Mouse (Mus musculus): ENCODE data around the gene Ell2.

Ell2 gene

DNA sequence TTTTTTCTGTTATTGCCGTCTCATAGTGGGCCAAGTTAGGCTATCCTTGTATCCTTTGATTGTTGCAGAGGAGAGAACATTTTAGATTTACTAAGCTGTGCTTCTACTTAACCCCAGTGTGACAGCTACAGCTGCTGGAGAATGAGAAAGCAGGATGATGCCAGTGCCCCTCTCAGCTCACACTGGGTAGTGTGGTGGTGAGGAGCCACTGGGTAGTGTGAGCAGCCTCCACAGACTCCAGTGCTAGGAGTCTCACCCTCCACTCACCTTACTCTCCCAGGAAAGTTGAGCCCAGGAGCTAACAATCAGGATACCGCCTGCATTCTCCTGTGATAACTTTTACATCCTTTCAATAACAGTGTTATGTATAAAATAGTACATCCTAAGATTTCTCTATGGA, 60.4 kb downstream of the Ell2 start:
- DNase-seq (ENCODE audit: low read depth, low spot score), result no peak

DNA sequence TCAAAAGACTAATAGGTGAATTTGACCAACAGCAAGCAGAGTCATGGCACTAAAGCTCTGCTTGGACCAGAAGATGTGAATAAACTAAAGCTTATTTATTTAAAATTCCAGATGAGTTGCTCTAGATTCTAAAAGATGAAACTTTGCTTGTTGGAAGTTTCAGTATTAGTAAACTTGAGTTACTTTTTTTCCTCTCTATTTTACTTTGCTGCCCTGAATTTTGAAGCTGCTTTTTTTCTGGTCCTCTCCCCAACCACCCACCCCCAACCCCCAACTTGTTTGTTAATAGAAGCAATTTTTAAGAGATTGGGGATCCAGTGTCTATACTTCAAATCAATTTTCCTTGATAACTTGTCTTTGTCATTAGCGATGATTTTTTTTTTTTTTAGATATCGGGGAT, 64.2 kb downstream of the Ell2 start:
- DNase-seq (ENCODE audit: low read depth, low spot score), result no peak

DNA sequence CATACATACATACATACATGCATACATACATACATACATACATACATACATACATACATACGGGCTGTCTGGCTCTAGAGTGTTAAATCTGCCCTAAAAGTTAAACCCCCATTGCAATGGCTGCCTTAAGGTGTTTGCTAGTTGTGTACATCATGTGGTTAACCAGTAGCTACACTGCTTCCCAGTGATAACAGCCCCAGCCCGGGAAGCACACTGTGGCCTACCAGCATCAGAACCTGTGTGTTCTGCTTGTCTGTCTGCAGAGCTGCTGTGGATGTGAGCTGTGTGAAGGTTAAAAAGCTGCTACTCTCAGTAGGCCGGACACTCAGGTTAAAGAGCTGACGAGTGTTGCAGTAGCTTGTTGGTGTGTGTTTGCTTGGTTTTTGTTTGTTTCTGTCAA, 64.8 kb downstream of the Ell2 start:
- DNase-seq (ENCODE audit: low read depth, low spot score), result no peak

DNA sequence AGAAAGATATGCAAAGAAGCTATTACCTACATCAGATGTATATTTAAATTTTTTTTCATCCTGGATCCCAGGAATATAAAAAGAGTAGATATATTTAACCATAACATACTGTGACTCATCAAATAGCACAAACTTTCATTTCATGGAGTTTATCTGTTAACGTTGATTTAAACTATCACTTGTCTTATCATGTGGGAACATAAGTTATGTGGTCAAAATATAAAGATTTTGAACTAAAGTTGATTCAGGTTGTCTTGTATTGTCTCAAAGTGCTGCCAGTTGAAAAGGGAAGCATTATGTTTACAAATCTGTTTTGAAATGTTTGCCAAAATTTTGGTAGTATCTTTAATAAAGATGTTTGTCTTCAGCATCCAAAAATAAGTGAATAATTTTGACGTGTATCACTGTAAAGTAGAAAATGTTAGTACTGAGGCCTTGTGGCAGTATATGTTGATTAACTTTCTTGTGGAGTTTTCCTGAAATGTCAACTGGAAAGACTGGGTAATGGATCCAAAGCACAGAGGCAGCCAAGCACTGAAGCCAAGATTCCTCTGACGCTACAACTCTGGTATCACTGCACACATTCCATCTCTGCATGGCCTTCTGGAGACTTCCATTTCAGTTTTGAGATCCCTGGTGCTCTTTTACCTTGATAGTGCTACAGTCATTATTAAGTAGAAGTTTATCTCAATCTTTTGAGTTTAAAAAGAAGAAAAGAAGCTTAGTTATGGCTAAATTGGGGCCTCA, 65.6 kb downstream of the Ell2 start:
- peak; percentile 67 for DNase-seq (ENCODE audit: low read depth, low spot score)

DNA sequence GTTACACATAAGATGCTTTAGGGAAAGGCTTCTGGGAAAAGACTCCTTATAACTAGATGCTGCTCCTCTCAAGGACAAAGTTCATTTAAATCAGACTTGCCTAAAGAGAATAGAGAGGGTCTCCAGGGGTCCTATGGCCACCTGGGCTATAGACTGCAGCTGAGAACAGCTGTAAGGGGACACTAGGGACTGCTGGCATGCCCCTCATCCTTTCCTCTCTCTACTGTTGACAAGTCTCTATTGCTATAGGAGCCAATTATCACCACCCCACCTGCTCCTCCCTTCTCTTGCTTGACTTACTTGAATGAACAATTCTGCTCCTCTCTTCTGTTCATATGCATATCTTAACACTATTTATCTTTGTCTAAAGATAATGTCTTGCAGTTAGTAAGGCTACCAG, 69.4 kb downstream of the Ell2 start:
- DNase-seq (ENCODE audit: low read depth, low spot score), result no peak

DNA sequence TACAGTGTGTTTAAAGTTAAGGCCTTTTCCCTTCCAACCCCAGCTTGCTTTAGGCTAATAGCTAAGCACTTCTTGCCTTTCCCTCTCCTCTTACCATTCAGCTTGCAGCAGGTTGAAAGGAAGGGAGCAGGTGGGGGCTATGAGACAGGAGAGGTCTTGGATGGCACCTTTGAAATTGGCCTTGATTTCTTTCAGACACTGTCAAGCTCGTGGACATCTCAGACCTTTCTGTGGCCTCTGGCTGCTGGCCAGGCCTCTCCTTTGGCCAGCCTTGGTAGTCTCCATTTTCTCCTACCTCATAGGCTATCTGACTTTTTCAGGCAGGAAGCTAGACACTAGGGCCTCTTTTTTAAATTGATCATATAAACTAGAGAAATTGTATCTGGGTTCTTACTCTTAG, 70.1 kb downstream of the Ell2 start:
- DNase-seq (ENCODE audit: low read depth, low spot score), result peak; percentile 68

DNA sequence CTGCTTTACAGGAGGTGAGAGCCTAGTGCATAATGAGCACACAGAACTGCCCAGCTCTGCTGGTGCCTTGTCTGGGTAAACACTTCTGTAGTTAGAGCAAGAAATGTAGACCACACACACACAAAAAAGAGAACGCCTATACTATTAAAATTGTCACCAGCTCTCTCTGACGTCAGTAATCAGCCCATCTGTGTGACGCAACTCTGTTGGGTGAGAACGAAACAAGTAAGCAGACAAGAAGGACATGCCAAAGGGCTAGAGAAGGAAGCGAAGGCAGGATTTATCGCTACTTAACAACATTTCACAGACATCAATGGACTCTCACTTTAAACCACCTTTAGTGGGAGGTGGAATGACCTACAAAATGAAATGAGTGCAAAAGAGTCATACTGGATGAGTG, 71.6 kb downstream of the Ell2 start:
- no peak for DNase-seq (ENCODE audit: low read depth, low spot score)

DNA sequence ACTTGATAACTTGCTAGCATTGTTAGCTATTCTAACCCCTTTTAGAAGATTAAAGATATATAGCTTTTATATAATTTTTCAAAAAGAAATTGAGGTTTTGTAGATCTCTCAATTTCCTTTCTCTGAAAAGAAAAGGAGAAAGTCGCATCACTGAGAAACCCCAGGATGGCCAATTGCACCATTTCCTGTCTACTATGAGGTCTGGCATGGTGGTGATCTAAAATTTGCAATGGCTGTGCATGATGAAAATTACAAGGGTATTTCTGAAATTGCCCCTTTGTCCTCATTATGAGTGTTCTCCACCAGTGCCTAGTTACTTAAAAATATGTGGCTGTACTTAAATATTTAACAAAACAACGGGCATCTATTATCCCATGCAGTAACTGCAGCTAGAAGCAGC, 72.6 kb downstream of the Ell2 start:
- DNase-seq (ENCODE audit: low read depth, low spot score), result no peak

DNA sequence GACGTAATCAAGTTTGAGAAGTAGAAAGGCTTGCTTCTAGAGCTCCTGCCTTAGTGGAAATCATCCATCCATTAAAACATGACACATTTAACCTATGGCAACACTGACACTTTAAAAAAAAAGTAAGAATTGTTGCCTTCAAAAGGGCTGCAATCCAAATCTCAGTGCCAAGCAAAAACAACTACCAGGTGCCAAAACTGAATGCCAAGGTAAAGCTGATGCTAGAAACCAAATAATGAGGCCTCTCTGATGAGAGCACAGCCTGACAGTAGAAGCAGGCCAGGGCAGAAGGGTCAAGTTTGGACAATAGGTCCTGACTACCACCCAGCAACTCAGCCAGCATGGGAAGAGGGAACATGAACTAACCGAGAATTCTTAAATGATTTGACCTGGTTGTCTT, 73.5 kb downstream of the Ell2 start:
- no peak for DNase-seq (ENCODE audit: low read depth, low spot score)

DNA sequence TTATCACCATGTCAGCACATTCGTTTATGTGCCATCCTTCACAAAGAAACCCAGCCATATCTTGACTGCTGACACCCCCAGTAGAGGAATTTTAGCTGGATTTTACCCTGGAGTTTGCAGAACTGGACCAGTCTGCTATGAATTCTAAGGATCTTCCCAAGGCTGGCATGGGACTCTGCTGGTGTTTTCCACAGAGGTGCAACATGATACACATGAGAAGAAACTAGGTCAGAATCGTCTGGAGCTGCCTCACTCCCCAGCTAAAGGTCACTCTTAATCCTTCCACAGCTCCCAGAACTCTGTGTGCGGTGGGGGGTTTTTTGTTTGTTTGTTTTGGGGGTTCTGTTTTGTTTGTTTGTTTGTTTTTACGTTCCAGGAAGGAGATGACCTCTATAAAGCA, 79.2 kb downstream of the Ell2 start:
- peak; percentile 72 for DNase-seq (ENCODE audit: low read depth, low spot score)

DNA sequence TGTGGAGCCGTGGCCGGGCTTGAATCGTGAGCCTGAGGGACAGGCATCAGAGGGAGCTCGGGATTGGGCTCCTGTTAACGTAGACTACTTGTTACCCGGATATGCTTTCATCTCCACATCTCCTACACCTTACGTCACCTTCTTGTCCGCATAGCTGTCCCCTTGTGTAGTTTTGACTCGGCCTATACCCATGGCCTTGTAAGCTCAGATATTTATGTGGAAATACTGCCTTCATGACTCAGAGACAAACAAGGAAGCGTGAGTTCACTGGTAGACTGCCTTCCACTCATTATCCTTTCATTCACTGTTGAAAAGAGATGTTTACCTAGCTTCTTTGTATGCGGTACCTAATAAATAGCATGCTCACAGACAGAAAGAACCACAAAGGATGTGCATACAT, 79.7 kb downstream of the Ell2 start:
- no peak for DNase-seq (ENCODE audit: low read depth, low spot score)

DNA sequence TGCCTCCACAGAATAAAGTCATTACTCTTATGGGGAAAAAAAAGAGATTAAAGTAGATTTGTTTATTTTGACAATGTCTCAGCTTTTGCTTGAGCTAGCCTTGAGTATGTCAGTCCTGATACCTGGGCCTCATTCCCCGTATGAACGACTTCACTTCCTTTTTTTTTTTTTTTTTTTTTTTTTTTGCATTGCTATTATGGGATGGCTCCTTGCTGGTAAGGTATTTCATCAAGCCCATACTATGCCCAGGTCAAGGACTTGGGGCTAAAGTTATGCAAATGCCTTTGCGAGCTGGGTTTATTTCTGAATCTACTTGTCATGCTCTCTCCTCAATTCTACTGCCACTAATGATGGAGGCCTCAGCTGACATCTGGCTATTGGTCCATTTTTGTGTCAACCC, 80.8 kb downstream of the Ell2 start:
- no peak for DNase-seq (ENCODE audit: low read depth, low spot score)

DNA sequence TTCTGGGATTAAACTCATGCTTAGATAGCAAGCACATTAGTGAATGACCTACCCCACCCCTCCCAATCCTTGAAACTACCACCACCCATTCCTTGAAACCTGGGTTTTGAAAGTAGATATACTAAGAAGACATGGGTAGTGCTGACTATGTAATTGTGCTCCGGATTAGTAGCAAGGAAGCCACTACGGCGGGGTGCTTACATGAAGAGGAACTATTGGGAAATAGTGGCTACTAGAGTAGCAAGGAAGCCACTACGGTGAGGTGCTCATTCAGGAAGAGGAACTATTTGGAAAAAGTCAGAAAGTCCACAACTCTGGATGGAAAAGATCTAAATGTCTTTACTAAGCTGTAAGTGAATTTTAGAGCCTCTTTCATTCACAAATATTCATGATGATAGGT, 81.6 kb downstream of the Ell2 start:
- DNase-seq (ENCODE audit: low read depth, low spot score), result no peak

DNA sequence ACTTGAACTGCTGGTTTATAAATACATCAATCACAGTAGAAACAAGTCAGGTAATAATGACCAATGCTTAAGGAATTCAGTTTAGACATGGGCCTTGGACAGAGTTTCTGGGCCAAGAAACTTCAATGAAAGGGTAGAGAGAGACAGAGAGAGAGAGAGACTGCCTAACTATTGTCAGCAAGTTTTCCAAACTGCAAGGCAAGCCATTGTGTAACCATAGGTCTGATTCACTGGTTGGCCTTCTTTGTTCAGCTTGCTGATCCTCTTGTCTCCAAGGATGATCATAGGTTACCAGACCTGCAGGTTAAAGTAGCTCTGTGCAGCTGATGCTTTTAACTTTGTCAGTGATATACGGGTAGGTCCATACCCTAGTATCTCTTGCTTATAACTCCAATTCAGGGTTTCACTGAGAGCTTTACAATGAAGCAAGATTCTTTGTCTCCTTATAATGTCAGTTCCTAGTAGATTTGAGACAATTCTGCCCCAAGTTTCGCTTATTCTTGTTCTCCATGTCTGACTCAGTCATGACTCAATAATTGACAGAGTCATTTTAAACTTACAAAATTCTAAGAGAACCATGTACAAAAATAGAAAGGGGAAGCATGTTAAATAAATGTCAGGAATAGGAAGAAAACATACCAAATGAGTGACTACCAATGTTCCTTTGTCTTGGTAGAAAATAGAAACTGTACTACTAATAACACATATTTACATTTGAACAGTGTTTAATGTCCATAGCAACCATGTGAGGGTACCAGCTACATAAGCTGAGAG, 82.7 kb downstream of the Ell2 start:
- DNase-seq (ENCODE audit: low read depth, low spot score), result no peak

DNA sequence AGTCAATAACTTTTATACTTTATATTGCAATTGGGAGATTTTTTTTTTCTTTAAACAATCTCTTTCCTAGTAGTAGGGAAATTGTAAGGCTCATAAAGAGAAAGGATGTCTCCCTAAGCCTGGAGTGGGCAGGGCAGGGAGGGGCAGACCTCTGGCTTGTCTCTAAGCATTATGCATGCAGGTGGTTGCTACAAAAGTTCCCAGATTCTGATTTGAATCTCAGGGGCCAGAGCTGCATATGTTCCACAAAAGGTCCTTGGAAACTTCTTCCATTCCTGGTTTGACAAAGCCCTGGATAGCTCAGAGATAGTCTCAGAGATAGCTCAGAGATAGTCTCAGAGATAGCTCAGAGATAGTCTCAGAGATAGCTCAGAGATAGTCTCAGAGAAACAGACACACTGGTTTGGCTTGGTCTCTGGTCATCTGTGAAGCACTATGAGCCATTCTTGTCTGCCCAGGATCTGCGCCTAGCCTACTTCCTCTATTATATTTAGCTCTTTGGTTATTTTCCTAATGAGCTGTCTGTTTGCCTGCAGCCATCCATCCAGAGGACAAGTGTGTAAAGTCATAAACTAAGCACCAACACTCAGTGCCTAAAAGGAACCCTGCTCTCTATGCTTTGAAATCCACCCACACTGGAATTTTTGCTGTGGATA, 84.1 kb downstream of the Ell2 start:
- no peak for DNase-seq (ENCODE audit: low read depth, low spot score)

DNA sequence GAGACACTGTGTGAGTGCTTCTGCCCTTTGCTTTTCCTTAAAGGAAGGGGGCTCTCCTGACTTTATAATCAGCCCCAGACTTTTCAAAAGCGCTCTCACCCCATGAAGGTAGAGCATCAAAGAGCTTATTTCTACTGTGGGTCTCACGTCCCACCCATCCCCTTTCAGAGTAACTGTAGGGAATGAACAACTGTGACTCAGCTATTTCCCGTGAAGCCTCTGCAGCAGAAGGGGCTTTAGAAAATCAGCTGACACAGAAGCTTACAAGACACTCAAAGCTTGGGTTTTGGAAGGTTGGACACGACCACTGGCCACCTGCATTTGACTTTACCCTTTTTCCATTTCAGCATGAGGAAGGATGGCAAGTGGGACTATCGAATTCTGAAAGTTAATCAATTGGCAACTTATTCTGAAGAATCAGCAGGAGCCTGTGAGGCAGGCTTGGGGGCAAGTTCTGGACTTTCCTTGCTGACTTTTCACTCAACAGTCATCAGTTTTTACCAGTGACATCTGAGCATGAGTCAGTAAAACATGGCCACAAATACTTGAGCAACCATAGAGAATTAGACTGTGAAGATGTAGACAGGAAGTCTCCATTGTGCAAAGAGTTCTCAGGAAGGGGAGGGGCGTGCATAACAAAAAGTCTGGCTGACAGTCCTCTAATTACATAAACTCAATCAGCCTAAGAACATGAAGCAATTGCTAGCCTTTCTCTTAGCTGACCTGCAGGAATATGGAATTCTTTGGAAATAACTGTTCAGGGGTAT, 87.5 kb downstream of the Ell2 start:
- no peak for DNase-seq (ENCODE audit: low read depth, low spot score)

DNA sequence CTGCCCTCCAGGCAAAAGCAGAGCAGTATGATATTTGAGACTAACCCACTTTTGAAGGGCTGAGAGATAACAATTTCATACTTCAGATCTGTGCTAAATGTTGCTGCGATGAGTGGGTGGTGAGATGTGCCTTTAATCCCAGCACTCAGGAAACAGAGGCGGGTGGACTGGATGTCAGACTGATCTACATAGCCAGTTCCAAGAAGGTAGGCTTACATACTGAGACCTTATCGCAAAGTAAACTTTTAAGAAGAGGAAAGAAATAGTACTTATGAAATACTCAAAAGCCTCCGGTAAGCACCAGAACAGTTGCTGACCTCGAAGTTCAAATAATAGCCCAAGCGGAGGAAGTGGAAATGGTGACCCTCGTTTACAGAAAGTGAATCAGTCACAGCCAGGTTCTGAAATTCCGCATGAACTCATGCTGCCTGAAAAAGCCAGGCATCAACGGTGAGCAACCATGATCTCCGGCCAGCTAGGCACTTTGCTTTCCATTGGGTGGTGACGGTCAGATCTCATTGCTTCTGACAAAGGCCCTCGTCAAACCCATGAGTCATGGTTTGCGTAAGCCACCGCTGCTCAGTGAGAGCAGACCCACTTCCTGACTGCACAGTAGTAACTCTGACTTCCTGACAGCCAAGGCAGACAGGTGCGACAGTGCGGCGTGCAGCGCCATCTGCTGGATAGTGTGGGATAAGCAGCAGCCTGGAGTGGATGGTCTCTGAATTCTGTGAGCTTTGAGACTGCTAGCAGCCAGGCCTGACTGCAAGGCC, 91.0 kb downstream of the Ell2 start:
- peak; percentile 94 for DNase-seq (ENCODE audit: low read depth, low spot score)

DNA sequence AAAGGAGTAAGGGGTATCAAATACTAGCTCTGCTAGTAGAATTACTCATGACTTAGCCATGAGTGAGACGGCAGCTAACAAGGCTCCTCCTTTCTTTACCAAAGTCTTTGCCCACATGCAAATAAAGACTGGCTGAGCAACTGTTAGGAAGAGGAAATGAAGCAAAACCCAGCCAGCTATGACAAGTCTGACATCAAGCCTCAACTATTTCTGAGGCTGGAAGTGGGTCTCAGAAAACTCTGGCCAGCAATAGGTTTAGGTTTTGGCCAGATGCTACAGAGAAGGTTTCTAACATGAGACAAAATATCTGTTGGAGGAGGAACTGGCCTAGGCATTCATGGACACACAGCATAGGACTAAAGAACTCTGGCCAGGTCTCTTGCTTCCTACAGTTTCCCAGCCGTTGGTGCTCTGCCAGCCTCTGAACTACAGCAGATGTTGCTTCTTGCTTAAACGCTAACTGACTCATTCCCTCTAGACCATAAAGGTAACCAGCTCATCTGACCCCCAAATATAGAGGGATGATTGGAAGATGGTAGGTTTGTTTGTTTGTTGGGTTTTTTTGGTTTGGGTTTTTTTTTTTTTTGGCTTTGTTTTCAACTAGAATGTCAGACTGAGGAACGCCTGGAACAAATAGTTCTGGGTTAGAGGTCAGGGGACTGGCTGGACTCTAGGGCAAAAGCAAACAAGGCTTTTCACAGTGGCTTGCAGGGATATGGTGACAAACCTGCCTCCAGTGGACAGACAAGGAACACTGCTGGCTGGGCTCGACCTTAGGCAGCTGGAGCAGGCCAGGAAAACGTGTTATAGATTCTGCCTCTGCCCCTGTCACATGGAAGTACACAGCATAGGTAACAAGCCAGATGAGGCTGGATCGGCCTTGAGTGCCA, 92.1 kb downstream of the Ell2 start:
- no peak for DNase-seq (ENCODE audit: low read depth, low spot score)

DNA sequence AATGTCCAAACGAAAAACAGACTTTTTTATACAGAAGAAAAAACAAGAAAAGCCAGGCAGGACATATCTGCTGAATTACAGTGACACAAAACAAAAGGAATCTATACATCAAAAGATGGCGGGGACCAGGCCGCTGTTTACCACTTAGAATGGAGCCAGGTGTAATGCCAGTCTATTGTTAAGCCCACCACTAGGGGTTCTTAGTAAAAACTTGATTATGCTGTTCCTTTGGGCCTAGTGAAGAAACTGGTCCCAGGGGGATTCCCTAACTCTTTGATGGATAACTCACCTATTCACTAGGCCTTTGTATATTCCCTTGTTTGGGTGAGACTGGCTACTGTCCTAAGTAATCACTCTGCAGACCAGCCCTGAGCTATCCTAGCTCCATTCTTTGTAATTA, 92.9 kb downstream of the Ell2 start:
- DNase-seq (ENCODE audit: low read depth, low spot score), result no peak

DNA sequence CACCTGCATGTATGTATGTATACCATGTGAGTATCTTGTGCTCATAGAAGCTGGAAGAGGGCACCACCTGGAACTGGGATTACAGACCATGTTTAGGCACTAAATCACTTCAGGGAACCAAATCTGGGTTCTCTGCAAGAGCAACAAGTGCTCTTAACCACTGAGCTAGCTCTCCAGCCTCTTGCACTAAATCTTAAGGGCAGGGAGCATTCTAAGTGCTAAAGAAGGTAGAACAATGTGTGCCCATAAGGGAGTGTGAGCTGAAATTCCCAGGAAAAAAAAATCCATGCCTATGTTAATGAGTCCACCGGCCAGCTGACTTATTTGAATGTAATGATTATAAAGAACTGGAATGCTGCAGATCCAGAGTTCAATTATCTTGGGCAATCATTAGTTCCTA, 101.4 kb downstream of the Ell2 start:
- DNase-seq (ENCODE audit: low read depth, low spot score), result no peak

Data from skeletal muscle tissue, adult 2 months (tissue).